Mouse (Mus musculus) left cerebral cortex, adult 2 months (tissue): ENCODE measurements around the gene Olfr113. TPM values are rescaled to one million over a fixed set of nuclear protein-coding genes. Genes with fewer than 3 reads are reported as not detected.
"Not testable (repeated sequence)": the region's sequence is repeated elsewhere in the genome, so short reads cannot be mapped to it uniquely, and the experiment has no call there.

Experiments used
- DNase-seq, 2 experiments: peaks; one replicate each; pipeline ENCODE4 v3.0.0; 2021 to 2022; ENCODE audit warnings: low spot score in 2 of 2, mixed read lengths in 1 of 2; ENCODE audit errors: extremely low spot score in 1 of 2
- H3K27ac ChIP-seq: fragments of 200-600 bp; 2 replicates; pipeline ENCODE4 v1.8.1; 2022
- H3K4me3 ChIP-seq: fragments of 200-600 bp; 2 replicates; pipeline ENCODE4 v1.8.1; 2022
- CTCF ChIP-seq: fragments of 200-600 bp; IDR thresholded peaks from 2 replicates; pipeline ENCODE4 v1.8.1; 2022; ENCODE audit warnings: antibody characterized with exemption, mild to moderate bottlenecking, moderate library complexity
- intact Hi-C: fragments of 180-260 bp; cut with DNase I; formaldehyde crosslinking; loops from one replicate; pipeline ENCODE4 v1.15.1; 2025
- long read RNA-seq, 2 experiments: library from polyadenylated mRNA; stranded (forward); transcript quantifications; one replicate each; pipeline ENCODE4 v2.0.0; 2021; ENCODE audit warnings: borderline mapping rate in 2 of 2
- total RNA-seq, 2 experiments: library from RNA; stranded (reverse); gene quantifications; 2 replicates each; pipeline ENCODE4 v1.2.3; 2021

Gene Olfr113
- total RNA-seq, result not detected
- long read RNA-seq, experiment 1, result 0 reads
- long read RNA-seq, experiment 2, result 0 reads

GRCm38 (mm10) chr17:37577563-37577962, at the start of gene Olfr113:
Olfr113 (minus strand) TSS chr17:37577663.
- intact Hi-C loops, result no loop called here
- H3K4me3 ChIP-seq, result no peak within 1 kb of the TSS
- DNase-seq, result no peak
- TF ChIP-seq CTCF, result no peak
- H3K27ac ChIP-seq, result no peak within 1 kb of the TSS

- no peak for DNase-seq
- intact Hi-C loops, result no loop called here
- H3K4me3 ChIP-seq, result no peak within 1 kb of the TSS
- no peak within 1 kb of the TSS for H3K27ac ChIP-seq
- no peak for TF ChIP-seq CTCF
Observed at GRCm38 (mm10) chr17:37627009-37627408, 49.5 kb upstream of the Olfr113 start, which contains the start of the genes Olfr115 and Olfr116. Olfr115 (minus strand) TSS chr17:37627109. Olfr116 (minus strand) TSS chr17:37627199.

- intact Hi-C loops, result no loop called here
- no peak within 1 kb of the TSS for H3K27ac ChIP-seq
- DNase-seq, result no peak
- H3K4me3 ChIP-seq, result no peak within 1 kb of the TSS
- no peak for TF ChIP-seq CTCF
Observed at GRCm38 (mm10) chr17:37592643-37593042, 15.2 kb upstream of the Olfr113 start, which contains the start of gene Olfr114. Olfr114 (minus strand) TSS chr17:37592743.

GRCm38 (mm10) chr17:37569351-37569750, 8.1 kb downstream of the Olfr113 start, which contains the start of gene Olfr112:
Olfr112 (minus strand) TSS chr17:37569451.
- intact Hi-C loops, result no loop called here
- H3K27ac ChIP-seq, result no peak within 1 kb of the TSS
- H3K4me3 ChIP-seq, result no peak within 1 kb of the TSS
- TF ChIP-seq CTCF, result no peak
- DNase-seq, result no peak

GRCm38 (mm10) chr17:37558913-37559615, 18.4 kb downstream of the Olfr113 start:
- no peak for TF ChIP-seq CTCF
- Histone ChIP-seq H3K4me3 (no peak overlapping the region), H3K27ac (no peak overlapping the region)
- intact Hi-C loops, result loop anchor here (1.0 kb wide), 1 partner anchor 8 kb away; no protein-coding TSS in a partner anchor
- no peak for DNase-seq

GRCm38 (mm10) chr17:37543800-37544435, 33.5 kb downstream of the Olfr113 start:
- DNase-seq, result no peak
- H3K4me3 ChIP-seq, result no peak overlapping the region
- no peak overlapping the region for H3K27ac ChIP-seq
- no peak for TF ChIP-seq CTCF
- intact Hi-C loops, result no loop called here

GRCm38 (mm10) chr17:37541454-37542119, 35.9 kb downstream of the Olfr113 start:
- no peak overlapping the region for H3K4me3 ChIP-seq
- no peak overlapping the region for H3K27ac ChIP-seq
- intact Hi-C loops, result no loop called here
- no peak for TF ChIP-seq CTCF
- DNase-seq, result no peak

- H3K27ac ChIP-seq, DNase-seq, H3K4me3 ChIP-seq, intact Hi-C loops: not testable (repeated sequence)
Observed at GRCm38 (mm10) chr17:37538416-37538815, 39.0 kb downstream of the Olfr113 start.

GRCm38 (mm10) chr17:37535173-37535572, 42.3 kb downstream of the Olfr113 start:
- intact Hi-C loops, result no loop called here
- no peak overlapping the region for H3K27ac ChIP-seq
- H3K4me3 ChIP-seq, result no peak overlapping the region
- no peak for TF ChIP-seq CTCF
- DNase-seq, result no peak

- intact Hi-C loops, H3K4me3 ChIP-seq, DNase-seq, H3K27ac ChIP-seq: not testable (repeated sequence)
Observed at GRCm38 (mm10) chr17:37525427-37525826, 52.0 kb downstream of the Olfr113 start.

- H3K27ac ChIP-seq, DNase-seq, intact Hi-C loops, H3K4me3 ChIP-seq: not testable (repeated sequence)
Observed at GRCm38 (mm10) chr17:37524612-37525011, 52.9 kb downstream of the Olfr113 start.

Other genes with a start within 250 kb of the Olfr113 start
- gene Olfr103, start 238.0 kb downstream of the Olfr113 start, total RNA-seq, result not detected
- not detected for gene Olfr104-ps, start 218.1 kb downstream of the Olfr113 start, total RNA-seq
- not detected for gene Olfr105-ps, start 198.6 kb downstream of the Olfr113 start, total RNA-seq
- not detected for gene Olfr106-ps, start 187.3 kb downstream of the Olfr113 start, total RNA-seq
- not detected for gene Olfr107, start 178.4 kb downstream of the Olfr113 start, total RNA-seq
- gene Olfr108, start 132.2 kb downstream of the Olfr113 start, total RNA-seq, result not detected
- not detected for gene Olfr109, start 118.7 kb downstream of the Olfr113 start, total RNA-seq
- gene H2-M2, start 94.1 kb downstream of the Olfr113 start, total RNA-seq, result not detected
- not detected for gene Olfr110, start 85.2 kb downstream of the Olfr113 start, total RNA-seq
- not detected for gene Olfr111, start 69.6 kb downstream of the Olfr113 start, total RNA-seq
- not detected for gene Olfr112, start 8.2 kb downstream of the Olfr113 start, total RNA-seq
- not detected for gene Olfr114, start 15.1 kb upstream of the Olfr113 start, total RNA-seq
- gene Olfr115, start 49.4 kb upstream of the Olfr113 start, total RNA-seq, result not detected
- gene Olfr116, start 49.5 kb upstream of the Olfr113 start, total RNA-seq, result not detected
- gene Olfr117, start 86.1 kb upstream of the Olfr113 start, total RNA-seq, result not detected
- not detected for gene Olfr118, start 89.3 kb upstream of the Olfr113 start, total RNA-seq
- gene Olfr119, start 118.9 kb upstream of the Olfr113 start, total RNA-seq, result not detected
- not detected for gene Olfr120, start 144.1 kb upstream of the Olfr113 start, total RNA-seq
- gene Olfr121, start 171.2 kb upstream of the Olfr113 start, total RNA-seq, result not detected
- not detected for gene Olfr122, start 190.9 kb upstream of the Olfr113 start, total RNA-seq
- gene Olfr123, start 215.9 kb upstream of the Olfr113 start, total RNA-seq, result not detected
- not detected for gene Olfr124, start 222.2 kb upstream of the Olfr113 start, total RNA-seq